Mouse (Mus musculus) MEL-GATA-1-ER (cell line): ENCODE results near the gene Trappc12.

Experiments used
- DNase-seq: peaks from one replicate; pipeline ENCODE4 v3.0.0-alpha.2; 2012; ENCODE audit warnings: low read depth; ENCODE audit errors: extremely low read depth

Trappc12 gene

GRCm38 (mm10) chr12:28688996-28689395 is 61.3 kb downstream of the Trappc12 start:
- no peak for DNase-seq

DNA sequence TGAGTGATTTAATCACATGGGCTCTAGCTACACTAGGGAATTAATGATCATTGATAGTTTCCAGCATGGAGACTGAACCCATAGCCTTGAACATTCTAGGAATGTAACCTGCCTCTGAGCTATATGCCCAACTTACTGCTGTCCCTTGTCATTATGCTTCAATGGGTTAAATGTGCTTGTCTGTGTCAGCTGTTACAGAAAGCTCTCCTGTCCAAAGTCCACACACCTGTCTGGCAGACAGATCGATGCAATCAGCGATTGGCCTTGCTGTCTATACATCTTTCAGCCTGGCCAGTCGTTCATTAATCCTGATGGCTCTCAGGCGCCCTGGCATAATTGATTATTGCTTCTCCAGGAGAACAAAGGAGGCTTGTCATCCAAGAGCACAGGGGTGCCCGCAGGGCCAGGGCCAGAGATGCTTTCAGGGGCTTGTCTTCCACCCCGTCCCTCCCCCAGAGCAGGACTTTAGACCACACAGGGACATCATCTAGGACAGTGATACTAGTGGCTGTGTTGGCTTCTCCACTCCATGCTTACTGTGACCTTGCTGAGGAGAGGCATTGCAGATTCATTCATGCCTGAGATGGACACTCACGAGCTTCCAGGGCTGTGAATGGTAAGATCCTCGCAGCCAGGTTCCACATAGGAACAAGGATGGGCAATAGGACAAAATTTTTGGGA is 63.9 kb downstream of the Trappc12 start:
- DNase-seq = no peak

GRCm38 (mm10) chr12:28685771-28686170 is 64.5 kb downstream of the Trappc12 start:
- DNase-seq = no peak

- DNase-seq = no peak
These were observed 65.6 kb downstream of the Trappc12 start for GRCm38 (mm10) chr12:28684674-28685073.

DNA sequence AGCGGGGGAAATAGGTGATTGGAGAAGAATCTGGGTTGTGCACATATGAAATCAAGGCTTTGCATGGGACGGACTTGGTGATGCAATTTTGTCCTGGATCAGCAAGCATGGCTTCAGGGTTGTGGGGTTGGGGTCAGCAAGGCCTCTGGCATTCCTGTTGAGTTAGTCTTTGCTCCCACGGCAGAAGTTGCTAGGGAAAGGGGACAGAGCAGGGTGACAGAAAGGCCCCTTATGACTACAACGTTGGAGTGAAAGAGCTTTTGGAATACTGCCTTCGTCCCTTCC is 74.4 kb downstream of the Trappc12 start:
- DNase-seq = no peak

DNA sequence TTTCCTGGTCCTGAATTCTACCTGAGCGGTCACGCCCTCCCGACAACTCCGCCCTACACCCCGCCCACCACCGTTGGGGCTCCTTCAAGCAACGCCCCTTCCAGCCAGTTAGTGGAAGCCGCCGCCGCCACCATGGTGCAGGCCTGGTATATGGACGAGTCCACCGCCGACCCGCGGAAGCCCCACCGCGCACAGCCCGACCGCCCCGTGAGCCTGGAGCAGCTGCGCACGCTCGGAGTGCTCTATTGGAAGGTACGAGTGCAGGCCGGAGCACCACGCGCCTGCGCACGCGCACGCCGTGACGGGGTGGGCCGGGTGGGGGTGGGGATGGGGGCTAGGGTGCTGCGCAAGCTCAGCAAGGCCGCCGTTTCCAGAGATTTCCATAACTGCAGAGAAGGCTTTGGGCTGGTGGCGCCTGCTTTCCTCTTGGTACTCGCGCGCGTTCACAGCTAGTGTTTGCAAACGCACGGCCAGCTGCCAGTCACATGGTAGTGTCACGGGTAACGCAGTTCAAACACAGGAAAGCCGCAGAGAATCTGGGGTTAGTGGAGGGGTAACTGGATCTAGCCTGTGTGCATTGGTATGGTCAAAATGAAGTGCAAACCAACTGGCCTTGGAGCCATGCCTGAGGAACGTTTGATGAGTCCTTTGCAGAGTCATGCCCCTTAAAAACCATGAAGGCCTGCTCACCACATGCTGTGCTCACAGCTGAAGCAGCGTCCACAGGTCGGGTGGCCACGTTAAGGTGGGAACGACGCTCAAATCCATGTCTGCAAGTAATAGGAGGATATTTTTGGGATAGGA is 74.9 kb downstream of the Trappc12 start, which contains the start of gene Adi1:
Adi1 (plus strand) TSS at position 111 of the 804 bp plus-strand sequence.
- peak; percentile 33 for DNase-seq

- DNase-seq = peak; percentile 28
These were observed 76.1 kb downstream of the Trappc12 start for GRCm38 (mm10) chr12:28674038-28674720.

DNA sequence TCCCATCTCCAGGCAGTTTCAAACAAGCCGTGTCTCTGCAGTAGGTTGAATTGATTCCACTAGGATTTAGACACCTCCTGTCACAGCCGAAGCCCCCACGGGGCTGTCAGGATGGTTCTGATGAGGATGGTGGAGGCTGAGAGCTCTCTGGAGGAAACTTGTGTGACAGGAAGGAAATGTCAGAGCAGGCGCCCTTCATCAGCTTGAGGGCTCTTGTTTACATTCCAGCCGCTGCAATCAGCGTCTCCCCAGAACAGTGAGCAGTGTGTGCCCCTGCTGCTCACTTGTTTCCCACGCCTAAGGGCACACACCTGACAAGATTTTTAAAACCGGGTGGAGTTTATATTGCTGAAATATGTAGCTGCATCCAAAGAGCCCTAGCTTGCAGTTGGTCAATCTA is 83.0 kb downstream of the Trappc12 start:
- no peak for DNase-seq

DNA sequence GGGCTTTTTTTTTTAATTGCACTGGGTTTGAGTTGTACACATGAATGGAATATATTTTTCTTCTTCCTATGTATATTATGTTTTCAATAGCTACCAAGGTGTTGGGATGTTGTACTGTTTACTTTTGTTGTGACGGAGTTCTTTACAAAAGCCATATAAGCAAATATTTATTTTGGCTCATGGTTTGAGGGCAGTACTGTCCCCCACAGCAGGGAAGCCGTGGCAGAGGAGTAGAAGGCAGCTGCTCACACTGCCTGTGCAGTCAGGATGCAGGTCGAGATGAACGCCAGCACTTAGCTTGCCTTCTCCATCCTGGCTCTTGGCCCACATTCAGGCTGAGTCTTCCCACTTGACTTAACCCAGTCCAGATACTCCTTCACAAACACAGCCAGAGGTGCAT is 83.5 kb downstream of the Trappc12 start:
- no peak for DNase-seq

GRCm38 (mm10) chr12:28662628-28663027 is 87.6 kb downstream of the Trappc12 start:
- DNase-seq = no peak

GRCm38 (mm10) chr12:28649141-28650110 is 100.8 kb downstream of the Trappc12 start, which contains the start of gene Rnaseh1:
TSS of gene Rnaseh1 (plus strand) at chr12:28649602.
- peak; percentile 71 for DNase-seq
